Mouse (Mus musculus) heart, embryonic 16.5 days (tissue): Measurements from ENCODE around the gene Ccdc189. TPM values are rescaled to one million over a fixed set of nuclear protein-coding genes. Genes with fewer than 3 reads are reported as not detected.
A peak's percentile ranks its signal among the peaks of the same experiment; 100 is the strongest.
"Not testable (repeated sequence)": the region's sequence is repeated elsewhere in the genome, so short reads cannot be mapped to it uniquely, and the experiment has no call there.

ENCODE experiments used
- ATAC-seq: fragments of 200-750 bp; cut with Nextera tagmentation; replicated peaks from 2 replicates; pipeline ENCODE4 v1.8.0; 2017; ENCODE audit warnings: moderate number of reproducible peaks; ENCODE audit not compliant: insufficient read depth, low FRiP score; ENCODE audit errors: extremely low read depth
- H3K27ac ChIP-seq: fragments of 300-500 bp; sonication (generic); 2 replicates; pipeline ENCODE4 v1.5.1; 2014; ENCODE audit warnings: mild to moderate bottlenecking, low read length, control low read depth, moderate library complexity
- H3K27me3 ChIP-seq: fragments of 300-500 bp; sonication (generic); 2 replicates; pipeline ENCODE4 v1.6.1; 2014; ENCODE audit warnings: low read length, mixed read lengths; ENCODE audit not compliant: control insufficient read depth, insufficient read depth
- H3K36me3 ChIP-seq: fragments of 300-500 bp; sonication (generic); 2 replicates; pipeline ENCODE4 v1.6.1; 2014; ENCODE audit not compliant: control insufficient read depth, insufficient read depth
- H3K4me1 ChIP-seq: fragments of 300-500 bp; sonication (generic); 2 replicates; pipeline ENCODE4 v1.6.1; 2014; ENCODE audit warnings: low read length, mixed read lengths; ENCODE audit not compliant: control insufficient read depth, insufficient read depth
- H3K4me2 ChIP-seq: fragments of 300-500 bp; sonication (generic); 2 replicates; pipeline ENCODE4 v1.6.1; 2014; ENCODE audit warnings: low read depth, mild to moderate bottlenecking, control low read depth, low read length
- H3K4me3 ChIP-seq: fragments of 300-500 bp; sonication (generic); 2 replicates; pipeline ENCODE4 v1.5.1; 2014; ENCODE audit warnings: mild to moderate bottlenecking, control low read depth, low read length
- H3K9ac ChIP-seq: fragments of 300-500 bp; sonication (generic); 2 replicates; pipeline ENCODE4 v1.6.1; 2014; ENCODE audit warnings: low read length, control low read depth
- H3K9me3 ChIP-seq: fragments of 300-500 bp; sonication (generic); replicated peaks from 2 replicates; pipeline ENCODE4 v1.6.1; 2016; ENCODE audit warnings: low read length; ENCODE audit not compliant: control insufficient read depth
- WGBS: fragments of 180-500 bp; shearing (Covaris S2); extraction: QIAGEN DNeasy Blood & Tissue Kit; methylation state at CpG from one replicate; pipeline ENCODE4 v1.1.7; 2014; 5-methylcytosine and 5-hydroxymethylcytosine counted together
- polyA plus RNA-seq: library from polyadenylated mRNA; unstranded; fragments of >200 nt; fragmentation: Nextera tagmentation; extraction: Ambion mirVana; gene quantifications from 2 replicates; pipeline ENCODE4 v1.2.1, GENCODE M21; 2015

The Ccdc189 gene
- polyA plus RNA-seq = 14.0 and 15.8 TPM in 2 replicates

GRCm38 (mm10) chr7:127588011-127588871 lies at the start of gene Ccdc189, which contains the start of gene Rnf40:
Ccdc189 (minus strand) TSS chr7:127588595.
Rnf40 (plus strand) TSS chr7:127588767.
- under 1% methylated on average over 50 of the region's 50 CpGs for WGBS

GRCm38 (mm10) chr7:127636963-127637362 lies 48.6 kb upstream of the Ccdc189 start:
- Histone ChIP-seq H3K9ac (peak overlapping the region; percentile 79), H3K4me1 (0 out of 2 replicates have a peak, but pooled peaks cover 4% of the 10 kb centered on the region), H3K36me3 (no peaks in the 10 kb centered on the region), H3K4me3 (peak overlapping the region; percentile 70), H3K27ac (no peak overlapping the region), H3K27me3 (no peaks in the 10 kb centered on the region), H3K9me3 (no peaks in the 10 kb centered on the region), H3K4me2 (peak overlapping the region; percentile 76)
- WGBS = under 1% methylated on average over 27 of the region's 27 CpGs
- peak; percentile 82 for ATAC-seq

More at GRCm38 (mm10) chr7:127588011-127588871, at the start of gene Ccdc189, which contains the start of gene Rnf40:
- Histone ChIP-seq H3K9ac (peak within 1 kb of the TSS; percentile 85), H3K27me3 (no peaks in the 10 kb centered on the region), H3K9me3 (no peaks in the 10 kb centered on the region), H3K27ac (peak within 1 kb of the TSS; percentile 82), H3K4me3 (peak within 1 kb of the TSS; percentile 79), H3K36me3 (peaks cover 34% of the 10 kb centered on the region), H3K4me1 (peaks cover 21% of the 10 kb centered on the region), H3K4me2 (peak within 1 kb of the TSS; percentile 96)
- ATAC-seq = peak; percentile 97

- 80% methylated on average over 4 of the region's 4 CpGs for WGBS
- H3K27ac ChIP-seq = no peak overlapping the region
These were observed 43.0 kb upstream of the Ccdc189 start for GRCm38 (mm10) chr7:127631416-127631815.

GRCm38 (mm10) chr7:127628646-127629045 lies 40.3 kb upstream of the Ccdc189 start:
- Histone ChIP-seq H3K4me2 (no peak overlapping the region), H3K9me3 (no peaks in the 10 kb centered on the region), H3K9ac (no peak overlapping the region), H3K4me1 (no peaks in the 10 kb centered on the region), H3K36me3 (no peaks in the 10 kb centered on the region), H3K27me3 (no peaks in the 10 kb centered on the region), H3K27ac (no peak overlapping the region), H3K4me3 (no peak overlapping the region)
- no peak for ATAC-seq
- WGBS = 68% methylated on average over 5 of the region's 5 CpGs

More at GRCm38 (mm10) chr7:127631416-127631815, 43.0 kb upstream of the Ccdc189 start:
- Histone ChIP-seq H3K36me3 (no peaks in the 10 kb centered on the region), H3K4me3 (no peak overlapping the region), H3K4me2 (no peak overlapping the region), H3K9ac (no peak overlapping the region), H3K4me1 (no peaks in the 10 kb centered on the region), H3K9me3 (no peaks in the 10 kb centered on the region), H3K27me3 (no peaks in the 10 kb centered on the region)
- ATAC-seq = no peak

- Histone ChIP-seq H3K4me3 (no peak overlapping the region), H3K27me3 (no peaks in the 10 kb centered on the region), H3K9me3 (no peaks in the 10 kb centered on the region), H3K27ac (no peak overlapping the region), H3K9ac (no peak overlapping the region), H3K36me3 (no peaks in the 10 kb centered on the region), H3K4me2 (no peak overlapping the region), H3K4me1 (no peaks in the 10 kb centered on the region)
- 83% methylated on average over 4 of the region's 4 CpGs for WGBS
- no peak for ATAC-seq
These were observed 38.1 kb upstream of the Ccdc189 start for GRCm38 (mm10) chr7:127626471-127626870.

GRCm38 (mm10) chr7:127626039-127626438 lies 37.6 kb upstream of the Ccdc189 start:
- ATAC-seq = no peak
- H3K9ac ChIP-seq = no peak overlapping the region
- H3K9me3 ChIP-seq = no peaks in the 10 kb centered on the region
- no peaks in the 10 kb centered on the region for H3K36me3 ChIP-seq
- H3K4me2 ChIP-seq = no peak overlapping the region
- no peaks in the 10 kb centered on the region for H3K4me1 ChIP-seq
- H3K4me3 ChIP-seq = no peak overlapping the region
- H3K27ac ChIP-seq = no peak overlapping the region
- no peaks in the 10 kb centered on the region for H3K27me3 ChIP-seq
- WGBS = 96% methylated on average over 7 of the region's 7 CpGs

- not testable (repeated sequence) for H3K9me3 ChIP-seq, H3K9ac ChIP-seq, H3K4me3 ChIP-seq, H3K27ac ChIP-seq, ATAC-seq, H3K36me3 ChIP-seq, H3K4me2 ChIP-seq, H3K27me3 ChIP-seq
- H3K4me1 ChIP-seq = peaks cover 14% of the 10 kb centered on the region
- 86% methylated on average over 7 of the region's 8 CpGs for WGBS
These were observed 30.0 kb upstream of the Ccdc189 start for GRCm38 (mm10) chr7:127618402-127618801.

GRCm38 (mm10) chr7:127617962-127618361 lies 29.6 kb upstream of the Ccdc189 start:
- WGBS = 57% methylated on average over 2 of the region's 2 CpGs

GRCm38 (mm10) chr7:127616881-127617280 lies 28.5 kb upstream of the Ccdc189 start:
- peaks cover 10% of the 10 kb centered on the region for H3K36me3 ChIP-seq
- ATAC-seq = no peak

More at GRCm38 (mm10) chr7:127617962-127618361, 29.6 kb upstream of the Ccdc189 start:
- no peak overlapping the region for H3K27ac ChIP-seq
- no peak overlapping the region for H3K9ac ChIP-seq
- no peaks in the 10 kb centered on the region for H3K9me3 ChIP-seq
- no peak overlapping the region for H3K4me2 ChIP-seq
- H3K4me1 ChIP-seq = peaks cover 17% of the 10 kb centered on the region
- no peaks in the 10 kb centered on the region for H3K27me3 ChIP-seq
- H3K4me3 ChIP-seq = no peak overlapping the region
- no peaks in the 10 kb centered on the region; the same call in 1 of the 2 replicates for H3K36me3 ChIP-seq
- ATAC-seq = no peak

More at GRCm38 (mm10) chr7:127616881-127617280, 28.5 kb upstream of the Ccdc189 start:
- H3K4me3 ChIP-seq = no peak overlapping the region
- peaks cover 17% of the 10 kb centered on the region for H3K4me1 ChIP-seq
- H3K4me2 ChIP-seq = no peak overlapping the region
- H3K9ac ChIP-seq = no peak overlapping the region
- H3K9me3 ChIP-seq = no peaks in the 10 kb centered on the region; the same call in 1 of the 2 replicates
- no peaks in the 10 kb centered on the region for H3K27me3 ChIP-seq
- H3K27ac ChIP-seq = no peak overlapping the region; the same call in 1 of the 2 replicates
- 68% methylated on average over 1 of the region's 1 CpGs for WGBS
